Mouse (Mus musculus): ENCODE data around the gene Prrt2.

- peak; percentile 43 for TF ChIP-seq CTCF (IDR thresholded peaks at IDR 0.05; ENCODE audit: control insufficient read depth, insufficient read depth, insufficient read length)
- no peak for TF ChIP-seq MYOD1 (IDR thresholded peaks at IDR 0.05; ENCODE audit: control insufficient read depth, insufficient read length, low read depth)
- no peak for TF ChIP-seq MYOG (IDR thresholded peaks at IDR 0.05; ENCODE audit: control insufficient read depth, extremely low read depth, insufficient read length)
- no peak for TF ChIP-seq MAX (IDR thresholded peaks at IDR 0.05)
Observed at GRCm38 (mm10) chr7:126986319-126986718, 34.7 kb downstream of the Prrt2 start.
